Mouse (Mus musculus) ovary, postnatal 10 days (tissue): ENCODE results near the gene Cst11.
"Not testable (repeated sequence)": the region's sequence is repeated elsewhere in the genome, so short reads cannot be mapped to it uniquely, and the experiment has no call there.

ENCODE experiments used
- DNase-seq: peaks from one replicate; pipeline ENCODE4 v3.0.0; 2022; ENCODE audit warnings: low spot score

Gene Cst11

DNA sequence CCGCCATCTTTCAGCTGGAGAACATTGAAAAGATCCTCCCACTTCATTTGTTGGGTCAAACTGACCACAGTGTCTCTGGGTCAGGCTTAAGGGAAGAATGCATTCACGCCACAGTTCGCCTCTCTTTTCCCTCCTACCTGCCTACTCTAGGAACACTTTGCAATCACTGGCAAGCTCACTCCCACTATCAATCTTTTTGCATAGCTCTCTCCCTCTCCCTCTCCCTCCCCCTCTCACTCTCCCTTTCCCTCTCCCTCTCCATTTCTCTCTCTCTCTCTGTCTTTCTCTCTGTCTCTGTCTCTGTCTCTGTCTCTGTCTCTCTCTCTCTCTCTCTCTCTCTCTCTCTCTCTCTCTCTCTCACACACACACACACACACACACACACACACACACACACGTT lies at the start of gene Cst11:
Gene Cst11 (minus strand): TSS at position 101 of the 400 bp plus-strand sequence.
- DNase-seq, result not testable (repeated sequence)

DNA sequence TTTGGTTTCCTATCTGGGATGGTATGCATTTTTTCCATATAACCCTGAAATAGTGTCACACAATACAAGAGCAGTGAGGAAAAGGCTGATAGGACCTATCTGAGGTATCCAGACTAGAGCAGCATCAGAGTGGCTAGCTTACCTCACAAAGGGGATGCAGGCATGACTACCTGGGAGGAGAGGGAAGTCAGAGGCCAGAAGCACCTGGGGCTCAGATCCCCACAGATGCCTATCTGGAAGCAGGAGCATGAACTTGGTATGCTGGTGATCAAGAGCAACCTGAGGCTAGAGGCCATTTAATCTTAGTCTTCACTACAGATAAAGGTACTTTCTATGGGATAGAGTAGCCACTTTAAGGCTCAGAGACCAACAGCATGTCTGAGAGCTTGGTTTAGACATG lies 48.6 kb upstream of the Cst11 start, which contains the start of gene Cst13:
Gene Cst13 (plus strand): TSS at position 173 of the 400 bp plus-strand sequence.
- no peak for DNase-seq

DNA sequence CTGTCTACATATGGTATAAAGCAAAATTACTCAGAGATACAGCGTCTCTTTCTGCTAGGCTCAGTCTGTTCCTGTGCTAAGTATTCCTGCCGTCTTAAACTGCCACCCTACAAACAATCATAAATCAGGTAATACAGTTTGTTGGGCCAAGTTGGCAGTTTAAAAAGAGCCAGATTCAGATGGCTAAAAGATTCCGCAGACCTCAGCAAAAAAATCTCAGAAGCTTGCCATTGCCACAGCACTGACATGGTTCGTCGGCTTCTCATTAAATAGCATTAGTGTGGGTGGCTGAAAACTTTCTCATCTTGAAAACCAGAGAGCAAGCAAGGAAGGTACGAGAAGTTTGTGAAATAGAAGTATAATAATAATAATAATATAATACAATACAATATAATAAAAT lies 35.4 kb upstream of the Cst11 start:
- no peak for DNase-seq

DNA sequence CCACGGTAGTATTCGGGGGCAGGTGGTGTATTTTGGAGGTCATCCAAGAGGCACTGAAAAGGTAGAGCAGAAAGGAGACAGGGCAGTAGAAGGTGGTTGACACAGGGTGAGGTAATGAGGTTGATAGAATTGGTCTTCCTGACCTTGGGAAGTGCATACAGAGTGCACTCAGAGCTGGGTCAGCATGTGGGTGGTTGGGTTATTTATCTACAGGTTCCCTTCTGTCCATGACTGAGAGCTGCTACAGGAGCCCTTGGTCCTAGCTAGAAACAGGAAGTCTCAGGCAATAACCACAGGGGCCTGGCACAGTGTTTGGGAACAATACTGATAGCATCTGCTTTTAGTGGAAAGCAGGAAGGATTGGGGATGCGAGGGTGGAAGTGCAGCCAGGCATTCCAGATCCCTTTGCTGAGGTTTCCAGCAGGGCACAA lies 30.2 kb upstream of the Cst11 start:
- no peak for DNase-seq

DNA sequence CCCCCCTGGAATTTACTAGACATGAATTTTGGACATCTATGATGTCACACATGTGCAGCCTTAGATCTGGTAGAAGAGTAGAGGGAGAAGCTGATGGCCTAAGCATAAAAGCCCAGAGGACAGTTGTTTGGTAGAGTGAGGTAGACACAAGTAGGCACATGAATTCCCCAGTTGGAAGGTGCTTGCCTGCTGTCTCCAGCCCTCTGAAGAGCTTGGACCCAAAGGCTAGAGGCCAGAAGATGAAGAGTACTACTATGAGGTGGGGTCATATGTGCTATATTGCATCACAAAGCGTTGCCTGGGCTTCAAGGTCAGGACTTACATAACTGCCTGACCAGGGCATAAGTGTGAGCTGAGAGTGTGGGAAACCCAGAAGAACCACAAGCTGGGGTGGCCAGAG lies 27.2 kb upstream of the Cst11 start, which contains the start of gene Cst8:
Gene Cst8 (plus strand): TSS at position 301 of the 400 bp plus-strand sequence.
- no peak for DNase-seq

DNA sequence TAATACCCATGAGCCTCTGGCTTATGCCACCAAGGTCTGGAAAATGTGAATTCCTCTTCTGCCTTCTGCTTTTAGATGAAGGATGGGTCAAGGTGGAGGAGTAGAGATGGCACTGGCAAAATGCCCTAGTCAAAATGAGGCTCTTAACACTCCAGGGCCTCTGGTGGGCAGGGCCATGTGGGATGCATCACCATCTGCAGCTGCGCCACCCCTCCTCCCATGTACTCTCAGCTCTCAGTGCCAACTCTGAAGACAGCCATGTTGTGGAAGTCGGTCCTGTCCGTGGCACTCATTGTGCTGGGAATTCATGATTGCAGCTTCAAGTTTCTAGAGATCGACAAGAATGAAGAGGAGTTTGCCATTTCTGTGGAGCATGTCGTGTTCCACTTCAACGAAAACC lies 17.8 kb upstream of the Cst11 start, which contains the start of gene Cst12:
Gene Cst12 (plus strand): TSS at position 220 of the 400 bp plus-strand sequence.
- DNase-seq, result no peak

DNA sequence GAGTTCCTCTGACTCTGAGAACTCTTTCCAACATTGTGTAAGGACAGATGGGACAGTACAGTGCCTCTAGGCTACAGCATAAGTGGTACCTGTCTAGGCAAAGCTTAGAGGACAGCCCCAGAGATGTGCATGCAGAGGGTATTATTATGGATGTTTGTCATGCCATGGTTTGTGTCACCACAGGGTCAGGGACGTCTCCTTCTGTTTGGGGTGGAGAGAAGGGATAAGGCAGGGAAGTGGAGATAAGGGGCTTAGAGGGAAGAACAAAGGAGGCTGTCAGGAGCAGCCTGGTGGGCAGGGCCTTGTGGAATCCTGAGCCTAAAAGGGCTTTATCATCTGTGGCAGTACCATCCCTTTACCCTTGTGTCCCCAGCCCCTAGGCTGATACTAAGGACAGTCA lies 10.4 kb upstream of the Cst11 start, which contains the start of gene 8030411F24Rik:
Gene 8030411F24Rik (plus strand): TSS at position 301 of the 400 bp plus-strand sequence.
- no peak for DNase-seq

DNA sequence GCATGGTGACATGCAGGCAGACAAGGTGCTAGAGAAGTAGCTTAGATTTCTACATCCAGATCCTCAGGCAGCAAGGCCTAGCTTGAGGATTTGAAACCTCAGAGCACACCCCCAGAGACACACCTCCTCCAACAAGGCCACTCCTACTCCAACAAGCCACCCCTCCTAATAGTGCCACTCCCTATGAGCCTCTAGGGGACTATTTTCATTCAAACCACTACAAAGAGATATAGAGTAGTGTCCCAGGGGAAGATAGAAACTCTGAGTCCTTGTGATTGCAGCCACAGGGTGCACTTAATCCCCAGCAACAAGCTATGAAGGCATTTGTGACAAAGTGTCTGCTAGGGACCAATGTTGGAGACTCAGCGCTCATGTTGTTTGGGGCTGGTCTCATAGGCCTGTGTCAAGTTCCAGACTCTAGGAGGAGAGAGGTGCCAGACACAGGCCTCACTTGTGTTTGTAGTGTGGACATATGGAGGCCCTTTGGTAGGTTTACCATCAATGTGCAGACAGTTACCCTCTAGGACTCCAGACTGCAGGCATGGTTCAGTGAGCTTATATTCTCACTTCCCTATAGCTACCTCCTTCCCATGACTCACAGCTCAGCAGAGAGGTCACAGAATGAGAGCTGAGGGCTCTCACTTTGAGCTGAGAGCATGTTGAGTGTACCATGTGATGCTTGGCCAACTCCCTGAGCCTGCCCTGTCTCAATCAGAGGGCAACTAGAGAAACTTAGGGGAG lies 7.5 kb downstream of the Cst11 start:
- DNase-seq, result no peak

DNA sequence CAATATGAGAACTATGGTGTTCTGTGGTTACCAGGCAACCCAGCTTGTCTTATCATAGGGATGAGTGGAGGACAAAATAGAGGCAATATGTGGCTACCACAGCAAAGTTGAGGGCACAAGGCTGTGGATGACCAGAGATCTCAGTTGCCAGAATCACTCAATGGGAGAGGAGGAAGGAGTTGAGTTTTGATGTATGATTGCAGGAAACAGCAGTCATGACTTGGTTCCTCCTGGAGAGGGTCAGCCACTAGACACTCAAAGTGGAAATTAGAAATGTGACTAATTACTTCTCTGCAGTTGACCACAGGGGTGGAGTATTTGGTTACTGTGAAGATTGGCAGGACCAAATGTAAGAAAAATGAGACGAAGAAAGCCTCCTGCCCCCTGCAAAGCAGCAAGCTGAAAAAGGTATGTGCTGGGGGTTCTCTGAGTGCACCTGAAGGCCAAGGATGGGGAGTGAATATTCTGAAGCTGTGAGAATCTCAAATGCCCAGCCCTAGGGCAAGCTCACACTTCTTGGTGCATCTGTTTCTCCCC lies 16.9 kb downstream of the Cst11 start:
- DNase-seq, result no peak

DNA sequence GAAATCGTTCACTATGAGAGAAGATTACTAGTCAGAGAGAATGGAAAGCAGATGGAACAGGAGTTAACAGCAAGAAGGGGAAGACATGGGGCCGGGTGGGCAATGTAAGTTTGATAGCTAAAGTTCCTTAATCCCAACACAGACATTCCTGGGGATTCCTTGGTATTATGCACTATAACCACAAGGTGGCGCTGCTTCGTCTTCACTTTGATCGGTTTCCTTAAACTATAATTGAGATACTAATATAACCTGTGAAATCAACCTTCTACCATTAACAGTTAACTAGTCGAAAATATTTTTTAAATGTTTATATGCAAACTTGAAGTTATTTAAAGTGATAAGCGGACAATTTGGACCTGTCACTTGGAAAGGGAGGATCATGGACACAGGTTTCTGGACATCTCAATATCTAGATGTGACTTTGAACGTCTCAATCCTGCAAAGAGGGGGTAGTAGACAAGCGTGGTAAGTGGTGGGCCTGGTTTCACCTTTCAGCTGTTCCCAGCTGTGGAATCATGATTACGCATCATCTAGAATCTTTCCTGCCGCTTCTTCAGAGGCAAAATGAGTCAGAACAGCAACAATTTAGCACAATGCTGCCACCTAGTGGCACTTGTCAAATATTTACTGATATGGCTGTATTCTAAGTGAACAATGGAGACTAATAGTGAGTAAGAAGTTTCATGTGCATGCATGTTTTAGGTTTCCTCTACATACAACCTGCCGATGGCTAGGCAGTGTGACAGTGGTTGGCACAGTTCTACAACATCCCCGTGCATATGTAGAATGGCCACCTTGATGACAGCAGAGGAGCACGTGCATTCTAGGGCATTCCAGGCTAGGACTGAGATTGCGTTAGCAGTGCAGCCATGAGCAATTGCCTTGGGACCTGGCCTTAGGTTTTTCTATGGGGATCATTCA lies 19.1 kb downstream of the Cst11 start:
- DNase-seq, result peak; percentile 39

DNA sequence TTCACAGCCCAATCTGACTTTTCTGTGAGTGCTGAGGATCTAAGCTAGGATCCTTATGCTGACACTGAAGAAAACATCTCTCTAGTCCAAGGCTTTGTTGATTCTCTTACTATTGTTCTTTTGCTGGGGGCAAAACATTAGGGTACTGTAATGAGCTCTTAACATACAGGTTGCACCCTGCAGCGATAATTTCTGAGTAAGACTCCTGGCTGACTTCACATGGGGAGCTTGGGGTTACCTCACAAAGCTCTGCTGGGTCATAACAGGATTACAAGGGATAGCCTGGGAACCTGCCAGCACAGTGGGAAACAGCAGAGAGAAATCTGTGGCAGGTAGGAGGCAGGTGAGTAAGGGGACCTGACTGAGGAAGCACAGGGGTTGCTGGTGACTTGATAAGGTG lies 21.2 kb downstream of the Cst11 start, which contains the start of gene Cstl1:
Gene Cstl1 (plus strand): TSS at position 301 of the 400 bp plus-strand sequence.
- DNase-seq, result no peak

DNA sequence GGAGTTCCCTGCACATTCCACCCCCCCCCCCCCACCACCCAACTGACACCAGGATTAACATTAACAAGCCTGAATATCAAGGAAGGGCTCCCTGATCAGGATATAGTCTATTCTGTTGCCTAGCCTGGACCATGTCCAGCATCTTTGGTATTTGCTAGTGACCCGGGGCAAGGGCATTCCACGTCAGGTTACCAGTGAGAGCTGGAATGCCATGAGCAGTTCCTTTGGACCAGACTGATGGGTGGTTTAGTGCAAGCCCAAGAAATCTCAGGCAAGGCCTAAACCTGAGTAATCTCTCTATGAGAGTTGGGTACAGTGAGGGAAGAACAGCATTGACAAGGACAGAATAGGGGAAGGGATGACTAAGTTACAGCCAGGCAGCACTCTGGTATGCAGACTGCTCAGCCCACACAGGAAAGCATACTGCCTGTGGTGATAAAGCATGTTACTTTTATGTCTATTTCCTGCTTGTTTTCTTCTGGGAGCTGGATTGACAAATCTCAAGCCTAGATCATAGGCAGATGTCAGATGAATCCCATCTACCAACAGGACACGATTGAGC lies 27.4 kb downstream of the Cst11 start:
- no peak for DNase-seq

DNA sequence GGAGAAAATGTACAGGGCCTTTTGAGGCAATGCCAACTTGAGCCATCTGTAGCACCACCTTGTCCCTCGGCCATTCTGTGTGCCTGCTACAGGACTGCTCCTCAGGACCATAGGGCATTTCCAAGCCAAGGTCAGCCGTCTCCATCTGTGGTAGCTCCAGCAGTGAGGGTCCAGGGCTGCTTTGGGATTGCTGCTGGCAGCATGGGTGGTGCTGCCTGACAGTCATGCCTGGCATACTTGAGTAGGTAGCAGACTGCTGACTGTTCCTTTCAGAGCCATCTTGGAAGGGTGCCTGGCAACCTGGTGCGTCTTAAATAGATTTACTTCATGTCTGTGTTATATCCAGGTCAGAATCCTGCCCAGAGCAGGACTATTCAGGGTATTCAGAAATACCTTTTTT lies 28.3 kb downstream of the Cst11 start:
- DNase-seq, result no peak

DNA sequence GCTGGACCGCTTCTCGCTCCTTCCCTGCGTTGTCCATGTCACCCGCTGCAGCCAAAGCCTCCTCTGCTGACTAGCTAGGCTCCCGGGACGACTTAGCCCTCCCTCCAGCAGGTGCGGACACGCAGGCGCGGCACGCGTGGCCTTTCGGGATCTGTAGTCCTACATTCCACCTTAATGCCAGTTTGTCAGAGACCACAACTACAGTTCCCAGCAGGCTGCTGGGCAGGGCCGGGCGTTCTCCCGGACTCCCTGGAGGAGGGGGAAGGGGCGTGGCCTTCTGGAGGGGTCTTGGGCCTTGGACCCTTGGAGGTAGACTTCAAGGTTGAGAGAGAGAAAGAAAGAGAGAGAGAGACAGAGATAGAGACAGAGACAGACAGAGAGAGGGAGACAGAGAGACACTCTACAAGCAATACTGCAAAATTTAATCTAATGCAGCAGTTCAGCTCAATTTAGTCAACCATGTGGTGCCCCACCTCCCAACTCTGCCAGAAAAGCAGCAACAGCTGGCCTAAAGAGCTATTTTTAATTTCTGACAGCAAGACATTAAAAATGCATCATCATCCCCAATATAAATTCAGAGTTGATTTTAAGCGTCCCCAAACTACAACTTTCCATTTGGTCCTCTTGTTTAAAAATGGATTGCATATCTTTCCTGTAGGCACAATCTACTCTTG lies 38.8 kb downstream of the Cst11 start, which contains the start of gene Napb:
Gene Napb (minus strand): TSS at position 141 of the 674 bp plus-strand sequence.
- peak; percentile 87 for DNase-seq

DNA sequence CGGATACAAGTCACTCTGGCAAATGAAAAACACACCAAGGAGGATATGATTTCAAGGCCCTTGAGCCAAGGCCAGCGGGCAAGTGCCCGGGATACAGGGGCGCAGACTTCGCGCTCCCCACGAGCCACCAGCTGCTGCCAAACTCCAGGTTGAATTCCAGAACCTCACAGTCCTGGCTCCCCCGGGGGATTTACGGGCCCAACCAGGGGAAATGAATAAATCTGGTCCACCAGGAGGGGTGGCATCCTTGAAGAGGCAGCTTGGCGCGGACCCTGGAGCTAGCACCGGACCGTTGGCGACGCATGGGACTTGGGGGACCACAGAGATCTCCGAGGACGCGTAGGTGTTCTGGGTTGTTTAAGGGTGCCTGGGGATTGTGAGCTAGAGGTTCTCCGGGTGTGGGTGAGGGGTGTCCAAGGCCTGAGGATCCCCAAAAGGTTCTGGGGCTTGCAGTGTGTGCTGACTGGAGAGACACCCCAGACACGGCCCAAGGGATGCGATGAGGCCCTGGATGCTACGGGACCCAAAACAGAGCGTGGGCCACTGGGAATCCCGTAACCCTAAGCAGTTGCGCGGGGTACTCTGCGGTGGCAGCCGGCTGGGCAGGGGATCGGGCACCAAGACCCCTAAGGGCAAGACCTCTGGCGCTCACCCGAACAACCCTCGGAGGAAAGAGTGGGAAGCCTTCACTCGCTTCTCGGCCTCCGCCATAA lies 39.5 kb downstream of the Cst11 start:
- peak; percentile 4 for DNase-seq

DNA sequence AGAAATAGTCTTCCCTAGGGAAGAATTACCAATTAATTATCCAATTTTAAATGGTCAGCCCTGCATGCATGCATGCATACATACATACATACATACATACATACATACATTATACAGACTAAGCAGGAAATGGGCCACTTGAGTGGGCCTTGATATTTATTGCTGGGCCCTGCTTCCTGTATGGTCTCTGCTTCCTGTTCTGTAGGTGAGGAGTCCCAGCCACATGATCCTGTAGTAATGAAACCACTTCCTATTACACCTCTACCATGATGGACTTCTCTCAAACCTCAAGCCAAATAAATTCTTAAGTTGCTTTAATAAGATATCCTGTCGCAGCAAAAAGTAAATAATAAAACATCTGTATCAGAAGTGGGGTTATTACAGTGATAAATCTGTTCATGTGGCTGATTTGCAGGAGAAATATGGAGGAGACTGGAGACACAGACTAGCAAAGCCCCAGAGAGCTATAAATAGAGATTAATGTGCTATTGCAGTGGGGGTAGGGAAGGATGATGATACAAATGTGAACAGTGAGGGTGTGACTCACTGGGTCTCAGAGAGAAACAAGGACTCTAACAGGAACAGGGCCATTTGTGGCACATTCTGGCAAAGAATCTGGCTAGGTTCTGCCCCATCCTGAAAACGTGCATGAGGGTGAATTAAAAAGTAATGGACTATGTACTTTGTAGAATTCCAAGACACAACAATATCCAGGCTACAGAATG lies 51.9 kb downstream of the Cst11 start:
- no peak for DNase-seq
